Mouse (Mus musculus) heart, postnatal 0 days (tissue): ENCODE results near the gene Fam102b.

Experiments
- CTCF ChIP-seq: IDR thresholded peaks from 2 replicates; pipeline ENCODE4 v1.5.1; 2016; ENCODE audit warnings: antibody characterized with exemption, control low read depth, low read depth
- EP300 ChIP-seq: IDR thresholded peaks from 2 replicates; pipeline ENCODE4 v1.6.1; 2016; ENCODE audit warnings: antibody characterized with exemption, low read depth

GRCm38 (mm10) chr3:108994477-108994876 lies 32.9 kb downstream of the Fam102b start:
- TF ChIP-seq CTCF (no peak), EP300 (no peak)
